Mouse (Mus musculus) ES-Bruce4 (cell line): Measurements from ENCODE around the gene Prrc2a. TPM values are rescaled to one million over a fixed set of nuclear protein-coding genes. Genes with fewer than 3 reads are reported as not detected.

Source experiments
- H3K27ac ChIP-seq: 2 replicates; pipeline ENCODE4 v1.5.1; 2012; ENCODE audit warnings: low read length, inconsistent platforms; ENCODE audit not compliant: insufficient read depth
- H3K27me3 ChIP-seq: 2 replicates; pipeline ENCODE4 v1.6.1; 2012; ENCODE audit warnings: mild to moderate bottlenecking, low read length, inconsistent platforms; ENCODE audit not compliant: control insufficient read depth, poor library complexity, insufficient read depth, severe bottlenecking
- H3K36me3 ChIP-seq: 2 replicates; pipeline ENCODE4 v1.6.1; 2012; ENCODE audit warnings: inconsistent platforms, mild to moderate bottlenecking, low read length, moderate library complexity; ENCODE audit not compliant: control insufficient read depth, poor library complexity, insufficient read depth, severe bottlenecking
- H3K4me1 ChIP-seq: one replicate; pipeline ENCODE4 v1.8.1; 2011; ENCODE audit warnings: low read length; ENCODE audit not compliant: control insufficient read depth, insufficient read depth
- H3K4me3 ChIP-seq: 2 replicates; pipeline ENCODE4 v1.5.1; 2011; ENCODE audit warnings: low read depth, mild to moderate bottlenecking, low read length
- H3K9ac ChIP-seq: 2 replicates; pipeline ENCODE4 v1.6.1; 2012; ENCODE audit warnings: low read depth, mild to moderate bottlenecking, inconsistent platforms; ENCODE audit not compliant: poor library complexity, severe bottlenecking
- H3K9me3 ChIP-seq: replicated peaks from 2 replicates; pipeline ENCODE4 v1.6.1; 2012; ENCODE audit warnings: mild to moderate bottlenecking, low read length, inconsistent platforms; ENCODE audit not compliant: control insufficient read depth, poor library complexity, insufficient read depth, severe bottlenecking
- CTCF ChIP-seq: IDR thresholded peaks from one replicate; pipeline ENCODE4 v1.8.1; 2011; ENCODE audit warnings: low read depth, low read length
- EP300 ChIP-seq: IDR thresholded peaks from 2 replicates; pipeline ENCODE4 v1.6.1; 2011; ENCODE audit warnings: low read depth, low read length; ENCODE audit not compliant: insufficient read depth
- POLR2A ChIP-seq: IDR thresholded peaks from one replicate; pipeline ENCODE4 v1.8.1; 2011; ENCODE audit warnings: low read length; ENCODE audit not compliant: insufficient read depth
- polyA plus RNA-seq: library from polyadenylated mRNA; stranded (reverse); fragments of >200 nt; gene quantifications from 2 replicates; pipeline ENCODE4 v1.2.4, GENCODE M21; 2011; ENCODE audit warnings: low read depth; ENCODE audit not compliant: missing spikeins, insufficient read depth, insufficient read length

The Prrc2a gene
- polyA plus RNA-seq, 1 experiment, result 236 TPM

GRCm38 (mm10) chr17:35204494-35205379, 40.0 kb upstream of the Prrc2a start, which contains the start of gene Lta:
Gene Lta (minus strand): TSS chr17:35205351.
- H3K36me3 ChIP-seq, result no peaks in the 10 kb centered on the region
- H3K27me3 ChIP-seq, result no peaks in the 10 kb centered on the region
- H3K4me1 ChIP-seq, result no peaks in the 10 kb centered on the region
- peak within 1 kb of the TSS; percentile 33 for H3K4me3 ChIP-seq
- H3K9ac ChIP-seq, result peak within 1 kb of the TSS; percentile 39
- TF ChIP-seq EP300, result no peak
- TF ChIP-seq POLR2A, result no peak
- no peaks in the 10 kb centered on the region for H3K9me3 ChIP-seq
- H3K27ac ChIP-seq, result no peak within 1 kb of the TSS

- Histone ChIP-seq H3K36me3 (no peaks in the 10 kb centered on the region), H3K9me3 (no peaks in the 10 kb centered on the region), H3K4me1 (no peaks in the 10 kb centered on the region), H3K4me3 (no peak overlapping the region), H3K27me3 (no peaks in the 10 kb centered on the region), H3K27ac (no peak overlapping the region), H3K9ac (no peak overlapping the region)
- TF ChIP-seq EP300 (no peak), CTCF (no peak), POLR2A (no peak)
Measured at GRCm38 (mm10) chr17:35202442-35202841, 37.7 kb upstream of the Prrc2a start.

GRCm38 (mm10) chr17:35201787-35202186, 37.1 kb upstream of the Prrc2a start, which contains the start of gene Tnf:
Gene Tnf (minus strand): TSS chr17:35202007.
- H3K4me3 ChIP-seq, result no peak within 1 kb of the TSS
- H3K9ac ChIP-seq, result no peak within 1 kb of the TSS
- H3K9me3 ChIP-seq, result no peaks in the 10 kb centered on the region
- H3K4me1 ChIP-seq, result no peaks in the 10 kb centered on the region
- no peaks in the 10 kb centered on the region for H3K27me3 ChIP-seq
- H3K36me3 ChIP-seq, result no peaks in the 10 kb centered on the region
- H3K27ac ChIP-seq, result no peak within 1 kb of the TSS
- no peak for TF ChIP-seq POLR2A
- no peak for TF ChIP-seq EP300
- no peak for TF ChIP-seq CTCF

- Histone ChIP-seq H3K9ac (no peak overlapping the region), H3K36me3 (no peaks in the 10 kb centered on the region), H3K9me3 (no peaks in the 10 kb centered on the region), H3K27ac (no peak overlapping the region), H3K4me3 (no peak overlapping the region), H3K27me3 (no peaks in the 10 kb centered on the region), H3K4me1 (no peaks in the 10 kb centered on the region)
- no peak for TF ChIP-seq POLR2A
- no peak for TF ChIP-seq EP300
- TF ChIP-seq CTCF, result no peak
Measured at GRCm38 (mm10) chr17:35201128-35201527, 36.4 kb upstream of the Prrc2a start.

DNA sequence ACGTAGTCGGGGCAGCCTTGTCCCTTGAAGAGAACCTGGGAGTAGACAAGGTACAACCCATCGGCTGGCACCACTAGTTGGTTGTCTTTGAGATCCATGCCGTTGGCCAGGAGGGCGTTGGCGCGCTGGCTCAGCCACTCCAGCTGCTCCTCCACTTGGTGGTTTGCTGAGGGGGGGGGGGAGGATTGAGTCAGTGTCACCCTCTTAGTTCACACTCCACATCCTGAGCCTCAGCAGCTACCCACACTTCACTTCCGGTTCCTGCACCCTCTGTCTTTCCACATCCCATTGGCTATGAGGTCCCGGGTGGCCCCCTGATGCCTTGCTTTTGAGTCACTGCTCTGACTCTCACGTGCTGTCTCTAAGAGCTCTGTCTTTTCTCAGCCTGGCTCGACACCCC, 35.7 kb upstream of the Prrc2a start:
- Histone ChIP-seq H3K27me3 (no peaks in the 10 kb centered on the region), H3K9me3 (no peaks in the 10 kb centered on the region), H3K9ac (no peak overlapping the region), H3K36me3 (no peaks in the 10 kb centered on the region), H3K27ac (no peak overlapping the region), H3K4me1 (no peaks in the 10 kb centered on the region), H3K4me3 (no peak overlapping the region)
- TF ChIP-seq CTCF (no peak), EP300 (no peak), POLR2A (no peak)

DNA sequence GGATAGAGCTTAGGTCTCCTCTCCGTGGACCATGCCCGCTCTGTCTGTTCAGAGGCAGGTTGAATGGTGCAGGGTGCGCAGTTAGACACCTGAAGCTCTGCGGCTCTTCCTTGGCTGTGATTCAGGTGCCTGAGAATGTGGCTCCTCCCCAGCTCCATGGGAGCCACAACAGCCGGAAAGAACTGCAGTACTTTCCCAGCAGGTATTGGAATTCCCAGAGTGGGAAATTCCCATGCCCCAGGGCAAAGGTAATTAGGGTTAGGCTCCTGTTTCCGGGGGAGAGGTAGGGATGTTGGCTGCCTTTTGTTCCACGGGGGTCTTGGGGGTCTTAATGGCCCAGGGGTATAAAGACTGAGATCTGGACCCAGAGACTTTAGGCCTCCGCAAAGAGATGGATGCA, 34.2 kb upstream of the Prrc2a start:
- H3K9me3 ChIP-seq, result no peaks in the 10 kb centered on the region
- H3K36me3 ChIP-seq, result no peaks in the 10 kb centered on the region
- H3K4me3 ChIP-seq, result no peak overlapping the region
- H3K27ac ChIP-seq, result no peak overlapping the region
- H3K4me1 ChIP-seq, result no peaks in the 10 kb centered on the region
- H3K27me3 ChIP-seq, result no peaks in the 10 kb centered on the region
- peak; percentile 33; the same call in 1 of the 2 replicates for TF ChIP-seq EP300
- TF ChIP-seq POLR2A, result no peak
- TF ChIP-seq CTCF, result no peak
- no peak overlapping the region for H3K9ac ChIP-seq
